Mouse (Mus musculus): ENCODE data around the gene Adgrg3. TPM values are rescaled to one million over a fixed set of nuclear protein-coding genes. Genes with fewer than 3 reads are reported as not detected.

The Adgrg3 gene
- polyA plus RNA-seq, 1 experiment, result 9.1 TPM

- H3K4me3 ChIP-seq, result no peak within 1 kb of the TSS
- H3K36me3 ChIP-seq (ENCODE audit: control insufficient read depth, insufficient read depth), result no peaks in the 10 kb centered on the region
- no peaks in the 10 kb centered on the region for H3K79me2 ChIP-seq (ENCODE audit: control insufficient read depth, insufficient read depth)
- H3ac ChIP-seq (ENCODE audit: control insufficient read depth, insufficient read length), result no peak within 1 kb of the TSS
- no peaks in the 10 kb centered on the region for H3K27me3 ChIP-seq (ENCODE audit: control insufficient read depth, insufficient read depth, insufficient read length)
- H3K4me2 ChIP-seq (ENCODE audit: low read depth), result no peak within 1 kb of the TSS
- no peak for TF ChIP-seq USF1 (IDR thresholded peaks at IDR 0.05; ENCODE audit: low read depth)
- TF ChIP-seq TCF12 (IDR thresholded peaks at IDR 0.05; ENCODE audit: insufficient read depth, poor library complexity, severe bottlenecking), result no peak
- TF ChIP-seq SRF (IDR thresholded peaks at IDR 0.05; ENCODE audit: control insufficient read depth, insufficient read length, low read depth), result no peak
- TF ChIP-seq TCF3 (IDR thresholded peaks at IDR 0.05; ENCODE audit: insufficient read length, low read depth), result no peak
- TF ChIP-seq MAX (IDR thresholded peaks at IDR 0.05; ENCODE audit: low read depth), result no peak
- no peak for TF ChIP-seq POLR2AphosphoS2 (IDR thresholded peaks at IDR 0.05; ENCODE audit: insufficient read length, low read depth)
- no peak for TF ChIP-seq MYOD1 (IDR thresholded peaks at IDR 0.05; ENCODE audit: control insufficient read depth in 1 of 3, insufficient read length in 2 of 3, low read depth in 2 of 3)
- TF ChIP-seq REST (IDR thresholded peaks at IDR 0.05; ENCODE audit: insufficient read depth, insufficient read length), result no peak
- no peak for TF ChIP-seq MYOG (IDR thresholded peaks at IDR 0.05; ENCODE audit: control insufficient read depth in 1 of 3, insufficient read depth in 1 of 3, insufficient read length in 2 of 3, low read depth in 2 of 3)
- TF ChIP-seq E2F4 (IDR thresholded peaks at IDR 0.05; ENCODE audit: insufficient read depth), result no peak
- no peak for TF ChIP-seq POLR2A (IDR thresholded peaks at IDR 0.05; ENCODE audit: insufficient read length, low read depth)
- no peak for TF ChIP-seq CEBPB (IDR thresholded peaks at IDR 0.05; ENCODE audit: insufficient read depth, poor library complexity, severe bottlenecking)
Measured at GRCm38 (mm10) chr8:95054927-95055510, 37.5 kb downstream of the Adgrg3 start, which contains the start of gene Drc7. Gene Drc7, plus strand, starts transcription at chr8:95055103.

GRCm38 (mm10) chr8:95056414-95056813, 38.9 kb downstream of the Adgrg3 start:
- Histone ChIP-seq H3K79me2 (ENCODE audit: control insufficient read depth, insufficient read depth) (no peaks in the 10 kb centered on the region), H3ac (ENCODE audit: control insufficient read depth, insufficient read length) (no peak overlapping the region), H3K4me3 (no peak overlapping the region), H3K27me3 (ENCODE audit: control insufficient read depth, insufficient read depth, insufficient read length) (no peaks in the 10 kb centered on the region), H3K4me2 (ENCODE audit: low read depth) (no peak overlapping the region), H3K36me3 (ENCODE audit: control insufficient read depth, insufficient read depth) (no peaks in the 10 kb centered on the region)
- TF ChIP-seq MAX (IDR thresholded peaks at IDR 0.05; ENCODE audit: low read depth), result no peak
- TF ChIP-seq TCF12 (IDR thresholded peaks at IDR 0.05; ENCODE audit: insufficient read depth, poor library complexity, severe bottlenecking), result no peak
- TF ChIP-seq MYOD1 (IDR thresholded peaks at IDR 0.05; ENCODE audit: control insufficient read depth in 1 of 3, insufficient read length in 2 of 3, low read depth in 2 of 3), result no peak
- TF ChIP-seq MYOG (IDR thresholded peaks at IDR 0.05; ENCODE audit: control insufficient read depth in 1 of 3, insufficient read depth in 1 of 3, insufficient read length in 2 of 3, low read depth in 2 of 3), result no peak
- no peak for TF ChIP-seq POLR2AphosphoS2 (IDR thresholded peaks at IDR 0.05; ENCODE audit: insufficient read length, low read depth)
- no peak for TF ChIP-seq E2F4 (IDR thresholded peaks at IDR 0.05; ENCODE audit: insufficient read depth)
- no peak for TF ChIP-seq TCF3 (IDR thresholded peaks at IDR 0.05; ENCODE audit: insufficient read length, low read depth)

- Histone ChIP-seq H3K79me2 (ENCODE audit: control insufficient read depth, insufficient read depth) (no peaks in the 10 kb centered on the region), H3K4me3 (no peak overlapping the region), H3K27me3 (ENCODE audit: control insufficient read depth, insufficient read depth, insufficient read length) (no peaks in the 10 kb centered on the region), H3K36me3 (ENCODE audit: control insufficient read depth, insufficient read depth) (no peaks in the 10 kb centered on the region), H3K4me2 (ENCODE audit: low read depth) (no peak overlapping the region), H3ac (ENCODE audit: control insufficient read depth, insufficient read length) (no peak overlapping the region)
- no peak for TF ChIP-seq CEBPB (IDR thresholded peaks at IDR 0.05; ENCODE audit: insufficient read depth, poor library complexity, severe bottlenecking)
- TF ChIP-seq E2F4 (IDR thresholded peaks at IDR 0.05; ENCODE audit: insufficient read depth), result no peak
- TF ChIP-seq REST (IDR thresholded peaks at IDR 0.05; ENCODE audit: insufficient read depth, insufficient read length), result no peak
- no peak for TF ChIP-seq TCF12 (IDR thresholded peaks at IDR 0.05; ENCODE audit: insufficient read depth, poor library complexity, severe bottlenecking)
- TF ChIP-seq TCF3 (IDR thresholded peaks at IDR 0.05; ENCODE audit: insufficient read length, low read depth), result no peak
- no peak for TF ChIP-seq USF1 (IDR thresholded peaks at IDR 0.05; ENCODE audit: low read depth)
- no peak for TF ChIP-seq MAX (IDR thresholded peaks at IDR 0.05; ENCODE audit: low read depth)
- no peak for TF ChIP-seq POLR2AphosphoS2 (IDR thresholded peaks at IDR 0.05; ENCODE audit: insufficient read length, low read depth)
- TF ChIP-seq SRF (IDR thresholded peaks at IDR 0.05; ENCODE audit: control insufficient read depth, insufficient read length, low read depth), result no peak
- no peak for TF ChIP-seq POLR2A (IDR thresholded peaks at IDR 0.05; ENCODE audit: insufficient read length, low read depth)
- TF ChIP-seq MYOG (IDR thresholded peaks at IDR 0.05; ENCODE audit: control insufficient read depth in 1 of 3, insufficient read depth in 1 of 3, insufficient read length in 2 of 3, low read depth in 2 of 3), result no peak
- no peak for TF ChIP-seq MYOD1 (IDR thresholded peaks at IDR 0.05; ENCODE audit: control insufficient read depth in 1 of 3, insufficient read length in 2 of 3, low read depth in 2 of 3)
Measured at GRCm38 (mm10) chr8:95058661-95059060, 41.2 kb downstream of the Adgrg3 start.

- TF ChIP-seq TCF12 (IDR thresholded peaks at IDR 0.05; ENCODE audit: insufficient read depth, poor library complexity, severe bottlenecking) (no peak), REST (IDR thresholded peaks at IDR 0.05; ENCODE audit: insufficient read depth, insufficient read length) (no peak), MAX (IDR thresholded peaks at IDR 0.05; ENCODE audit: low read depth) (no peak), MYOD1 (IDR thresholded peaks at IDR 0.05; ENCODE audit: control insufficient read depth in 1 of 3, insufficient read length in 2 of 3, low read depth in 2 of 3) (no peak), E2F4 (IDR thresholded peaks at IDR 0.05; ENCODE audit: insufficient read depth) (no peak), TCF3 (IDR thresholded peaks at IDR 0.05; ENCODE audit: insufficient read length, low read depth) (no peak), SRF (IDR thresholded peaks at IDR 0.05; ENCODE audit: control insufficient read depth, insufficient read length, low read depth) (no peak), POLR2A (IDR thresholded peaks at IDR 0.05; ENCODE audit: insufficient read length, low read depth) (no peak), MYOG (IDR thresholded peaks at IDR 0.05; ENCODE audit: control insufficient read depth in 1 of 3, insufficient read depth in 1 of 3, insufficient read length in 2 of 3, low read depth in 2 of 3) (no peak), CEBPB (IDR thresholded peaks at IDR 0.05; ENCODE audit: insufficient read depth, poor library complexity, severe bottlenecking) (no peak), USF1 (IDR thresholded peaks at IDR 0.05; ENCODE audit: low read depth) (no peak), POLR2AphosphoS2 (IDR thresholded peaks at IDR 0.05; ENCODE audit: insufficient read length, low read depth) (no peak)
- H3ac ChIP-seq (ENCODE audit: control insufficient read depth, insufficient read length), result no peak overlapping the region
- no peaks in the 10 kb centered on the region for H3K36me3 ChIP-seq (ENCODE audit: control insufficient read depth, insufficient read depth)
- H3K4me3 ChIP-seq, result no peak overlapping the region
- H3K4me2 ChIP-seq (ENCODE audit: low read depth), result no peak overlapping the region
- H3K79me2 ChIP-seq (ENCODE audit: control insufficient read depth, insufficient read depth), result no peaks in the 10 kb centered on the region
- H3K27me3 ChIP-seq (ENCODE audit: control insufficient read depth, insufficient read depth, insufficient read length), result no peaks in the 10 kb centered on the region
Measured at GRCm38 (mm10) chr8:95059812-95060533, 42.5 kb downstream of the Adgrg3 start.

Measured in myocyte (in vitro differentiated cells).